Mouse (Mus musculus) left cerebral cortex, postnatal 36 days (tissue): ENCODE data around the gene Cd33. TPM values are rescaled to one million over a fixed set of nuclear protein-coding genes. Genes with fewer than 3 reads are reported as not detected.

Source experiments
- DNase-seq, 2 experiments: peaks; one replicate each; pipeline ENCODE4 v3.0.0; 2021 to 2022; ENCODE audit warnings: low spot score in 2 of 2, mixed read lengths in 1 of 2
- intact Hi-C: fragments of 180-260 bp; cut with DNase I; formaldehyde crosslinking; loops from one replicate; pipeline ENCODE4 v1.15.1; 2025
- total RNA-seq, 2 experiments: library from RNA; stranded (reverse); gene quantifications; 2 replicates each; pipeline ENCODE4 v1.2.3; 2021

Cd33 gene
- total RNA-seq, 2 experiments from 2014 or later: 3.1 to 3.8 TPM

DNA sequence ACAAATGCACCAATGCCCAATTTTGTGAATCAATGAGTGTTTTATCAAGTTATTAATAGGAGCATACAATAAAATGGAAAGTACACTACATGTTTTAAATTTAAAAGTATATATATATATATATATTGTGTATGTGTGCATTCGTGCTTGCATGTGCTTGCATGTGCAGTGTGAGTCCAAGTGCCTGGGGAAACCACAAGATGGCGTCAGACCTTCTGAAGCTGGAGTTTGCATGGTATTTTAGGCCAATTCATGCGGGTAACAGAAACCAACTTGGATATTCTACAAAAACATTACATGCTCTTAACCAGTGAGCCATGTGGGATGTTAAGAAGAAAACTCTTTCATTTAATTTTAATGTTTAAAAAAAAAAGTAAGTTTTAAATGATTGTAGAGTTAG, 18.9 kb downstream of the Cd33 start:
- DNase-seq: no peak
- intact Hi-C loops: no loop called here

DNA sequence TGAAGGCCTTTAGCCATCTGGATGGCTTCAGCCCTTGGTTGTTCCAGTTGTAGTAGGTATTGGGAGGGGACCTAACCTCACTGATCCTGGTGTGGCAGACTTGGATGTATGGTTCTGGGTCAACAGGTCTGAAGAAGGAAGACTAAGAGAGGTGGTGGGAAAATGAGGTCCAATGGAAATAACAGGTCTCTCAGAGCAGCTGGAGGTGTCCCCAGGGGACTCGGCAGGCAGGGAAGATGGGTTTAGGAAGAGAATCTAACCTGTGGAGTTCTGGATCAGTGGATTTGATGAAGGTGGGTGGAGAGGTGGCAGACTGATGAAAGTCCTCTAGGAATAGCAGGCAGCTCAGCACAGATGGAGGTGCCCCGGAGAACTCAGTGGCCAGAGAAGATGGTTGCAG, 21.5 kb downstream of the Cd33 start:
- intact Hi-C loops: no loop called here
- no peak for DNase-seq

DNA sequence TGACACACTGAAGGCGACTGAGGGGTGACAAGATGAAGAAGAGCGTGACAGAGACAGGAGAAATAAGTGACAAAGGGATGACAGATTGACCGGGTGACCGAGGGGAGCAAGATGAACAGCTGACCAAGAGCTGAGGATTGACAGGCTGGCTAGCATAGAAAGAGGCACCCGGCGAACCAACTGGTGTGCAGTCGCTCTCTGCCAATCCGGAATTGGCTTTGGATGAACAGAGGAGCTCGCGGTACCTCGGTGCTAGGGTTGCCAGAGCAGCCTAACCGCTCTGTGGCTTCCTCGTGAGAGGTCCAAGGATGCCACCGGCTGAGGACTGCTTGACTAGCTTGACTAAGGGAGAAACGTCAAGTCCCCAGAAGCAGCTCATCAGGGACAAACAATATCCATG, 25.9 kb downstream of the Cd33 start:
- intact Hi-C loops: no loop called here
- DNase-seq: no peak

DNA sequence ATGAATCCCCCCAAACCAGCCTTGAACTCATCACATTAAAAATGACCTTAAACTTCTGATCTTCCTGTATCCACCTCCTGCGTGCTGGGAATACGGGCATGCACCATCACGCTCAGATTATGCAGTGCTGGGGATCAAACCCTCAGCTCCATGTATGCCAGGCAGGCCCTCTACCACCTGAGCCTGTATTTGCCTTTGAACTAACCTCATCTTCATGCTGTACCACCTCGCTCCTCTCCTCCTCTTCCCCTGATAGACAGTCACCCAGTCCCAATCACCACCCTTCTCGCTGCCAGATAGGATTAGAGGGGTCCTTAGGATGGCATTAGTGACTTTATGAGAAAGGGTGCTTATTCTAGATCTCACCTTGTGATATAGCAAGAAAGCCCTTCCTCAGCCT, 29.2 kb downstream of the Cd33 start:
- intact Hi-C loops: no loop called here
- no peak for DNase-seq

DNA sequence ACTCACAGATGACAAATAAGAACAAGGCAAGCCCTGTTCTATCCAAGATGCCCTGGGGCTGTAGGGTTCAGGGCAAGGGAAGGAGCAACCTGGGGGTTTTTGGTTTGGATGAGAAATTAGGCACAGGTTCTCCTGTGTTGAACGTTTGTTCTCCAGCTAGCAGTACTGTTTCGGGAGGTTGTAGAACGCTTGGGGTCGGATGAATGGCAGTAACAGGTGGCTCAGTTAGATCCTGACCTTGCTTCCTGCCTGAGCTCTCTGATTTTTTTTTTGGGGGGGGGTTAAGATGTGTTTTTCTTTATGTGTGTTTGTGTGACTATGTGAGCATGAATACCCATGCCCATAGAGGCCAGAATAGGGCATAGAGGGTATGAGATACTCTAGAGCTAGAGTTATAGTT, 31.7 kb downstream of the Cd33 start:
- intact Hi-C loops: no loop called here
- no peak for DNase-seq

DNA sequence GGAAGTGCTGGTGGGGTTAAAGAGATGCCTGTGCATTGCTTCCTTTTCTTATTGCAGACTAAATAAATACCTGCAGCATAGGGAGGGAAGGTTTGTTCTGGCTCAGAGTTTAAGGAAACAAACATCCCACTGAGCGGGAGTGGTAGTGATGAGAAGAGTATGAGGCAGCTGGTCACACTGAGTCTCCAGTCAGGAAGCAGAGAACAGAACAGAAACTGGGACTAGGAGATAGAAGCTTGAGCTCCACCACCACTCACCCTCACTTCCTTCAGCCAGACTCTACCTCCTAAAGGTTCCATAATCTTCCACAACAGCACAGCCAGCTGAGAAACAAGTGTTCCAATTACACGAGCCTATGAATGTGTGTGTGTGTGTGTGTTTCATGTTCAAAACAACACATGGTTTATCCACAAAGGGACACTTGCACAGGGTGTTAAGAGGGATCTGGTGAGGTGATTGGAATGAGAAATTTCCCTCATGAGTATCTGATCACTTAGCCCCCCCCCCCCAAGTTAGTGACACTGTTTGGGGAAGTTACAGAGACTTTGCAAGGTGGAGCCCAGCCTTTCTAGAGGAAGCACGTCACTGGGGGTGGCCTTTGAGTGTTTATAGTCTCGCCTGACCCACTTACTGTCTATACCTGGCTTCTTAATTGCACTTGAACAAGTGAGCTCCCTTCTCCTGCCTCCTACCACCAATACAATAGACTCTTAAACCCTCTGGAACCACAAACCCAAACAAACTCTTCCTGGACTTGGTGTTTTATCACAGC, 32.3 kb downstream of the Cd33 start:
- DNase-seq: no peak
- intact Hi-C loops: no loop called here

DNA sequence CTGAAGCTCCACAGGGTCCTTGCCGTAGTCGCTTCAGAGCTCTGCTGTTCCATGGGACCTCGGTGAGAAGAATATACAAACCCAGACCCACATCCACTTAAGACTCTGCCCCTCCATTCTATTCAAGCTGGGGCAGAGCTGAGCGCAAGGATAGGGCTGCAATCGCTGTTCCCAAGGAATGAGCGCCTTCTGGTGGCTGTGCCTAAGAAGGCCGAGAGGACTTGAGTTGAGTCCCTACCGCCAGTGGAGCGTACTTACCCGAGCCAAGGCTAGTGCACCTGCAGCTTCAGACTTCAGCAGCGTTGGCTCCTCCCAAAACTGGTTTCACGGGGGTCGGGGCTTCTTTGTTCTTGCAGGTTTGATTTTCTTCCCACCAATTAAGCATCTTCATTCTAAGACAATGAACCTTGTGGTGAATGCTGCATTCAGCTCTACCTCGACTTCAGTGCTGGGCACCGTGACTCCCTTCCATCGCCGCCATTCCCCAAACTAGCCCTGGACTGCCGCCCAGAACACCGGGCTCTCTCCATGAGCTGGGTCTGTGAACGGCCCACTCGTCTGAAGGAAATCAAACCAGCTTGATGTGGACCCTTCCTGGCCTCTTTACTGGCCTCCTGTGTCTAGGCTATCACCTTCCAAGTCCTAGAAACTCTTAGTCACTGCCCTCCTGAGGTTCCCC, 48.7 kb downstream of the Cd33 start:
- intact Hi-C loops: loop anchor here (1.0 to 5.0 kb wide), 2 partner anchors 72 to 213 kb away; no protein-coding TSS in a partner anchor
- DNase-seq: peak; percentile 62 to 69

DNA sequence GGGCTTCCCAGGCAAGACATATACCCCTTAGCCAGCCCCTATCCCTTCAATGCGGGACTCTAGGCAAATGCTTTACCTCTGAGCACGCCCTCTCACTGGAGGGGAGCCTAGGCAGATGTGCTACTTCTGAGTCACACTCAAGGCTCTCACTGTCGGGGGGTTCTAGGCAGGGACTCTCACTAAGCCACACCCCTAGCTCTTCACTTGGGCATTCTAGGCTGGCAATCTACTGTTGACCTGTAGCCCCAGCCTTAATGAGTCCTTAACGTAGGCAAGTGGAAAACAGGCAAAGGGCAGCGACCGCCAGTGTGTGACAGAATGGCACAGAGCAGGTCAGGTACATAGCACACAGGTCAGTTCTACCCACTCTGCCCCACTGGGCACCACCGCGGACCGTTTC, 53.4 kb downstream of the Cd33 start:
- intact Hi-C loops: no loop called here
- DNase-seq: no peak

DNA sequence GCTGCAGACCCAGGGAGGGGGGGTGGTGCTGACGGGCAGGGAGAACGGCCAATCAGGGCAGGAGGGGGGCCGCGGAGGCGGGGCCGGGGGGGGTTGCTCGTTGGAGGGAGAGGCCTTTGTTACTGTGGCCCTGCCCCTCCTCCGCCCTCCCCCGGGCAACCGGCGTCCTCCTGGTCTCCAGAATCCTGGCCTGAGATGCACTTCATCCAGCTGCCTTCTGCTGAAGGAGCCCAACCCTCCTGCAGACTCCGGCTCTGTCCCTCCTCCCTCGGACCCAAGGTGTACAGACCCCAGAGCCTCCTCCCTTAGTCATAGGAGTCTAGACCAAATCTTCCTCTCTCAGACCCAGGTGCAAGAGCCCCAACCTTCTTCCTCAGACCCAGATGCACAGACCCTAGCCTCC, 54.0 kb downstream of the Cd33 start:
- intact Hi-C loops: no loop called here
- DNase-seq: peak; percentile 70 to 79

DNA sequence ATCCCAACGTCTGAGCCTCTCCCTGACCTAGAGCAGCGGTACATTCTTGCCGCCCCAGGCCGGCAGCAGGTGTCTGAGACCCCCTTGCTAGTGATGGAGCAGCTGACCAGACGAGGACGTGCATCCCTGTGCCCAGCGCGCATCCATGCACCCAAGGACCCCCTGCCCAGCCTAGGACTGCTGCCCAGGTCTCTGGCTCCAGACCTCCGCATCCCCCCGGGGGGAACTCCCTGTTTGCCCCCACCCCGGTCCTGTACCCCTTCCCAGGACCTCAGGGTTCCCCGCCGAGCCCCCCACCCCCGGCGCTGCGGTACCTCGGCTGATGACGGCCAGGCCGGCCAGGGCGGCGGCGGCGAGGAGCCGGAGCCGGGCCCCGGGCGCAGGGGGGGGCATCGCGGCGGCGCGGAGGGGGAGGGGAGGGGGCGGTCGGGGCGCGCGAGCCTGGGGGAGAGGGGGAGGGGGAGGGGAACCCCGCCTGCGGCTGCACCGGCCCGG, 54.5 kb downstream of the Cd33 start, which contains the start of gene Iglon5:
Iglon5 (minus strand) TSS at position 445 of the 495 bp plus-strand sequence.
- intact Hi-C loops: loop anchor here (5.0 to 10.0 kb wide), 2 partner anchors 73 to 175 kb away; partner anchors contain the start of genes Zfp658 and Zfp715
- peak in 1 of 2 experiments; percentile 32 for DNase-seq

DNA sequence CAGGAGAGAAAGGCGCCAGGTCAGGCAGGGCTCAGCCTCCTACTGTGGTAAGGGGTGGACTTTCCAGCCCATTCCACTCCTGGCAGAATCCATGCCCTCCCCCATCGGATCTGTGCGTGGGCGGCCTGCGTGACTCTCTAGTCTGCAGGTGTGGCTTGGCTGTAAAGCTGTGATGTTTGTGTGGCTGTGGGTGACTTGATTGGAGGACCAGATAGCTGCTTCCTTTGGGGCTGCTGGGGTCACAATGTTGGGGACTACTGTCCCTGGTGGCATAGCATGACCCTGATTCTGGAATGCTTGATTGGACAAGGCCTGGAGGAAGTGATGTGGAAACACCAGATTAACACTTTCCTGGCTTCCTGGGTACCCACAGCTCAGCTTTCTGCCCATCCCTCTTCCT, 55.6 kb downstream of the Cd33 start:
- peak; percentile 53 to 63 for DNase-seq
- intact Hi-C loops: loop anchor here (5.0 to 10.0 kb wide), 2 partner anchors 74 to 174 kb away; partner anchors contain the start of genes Zfp658 and Zfp715

DNA sequence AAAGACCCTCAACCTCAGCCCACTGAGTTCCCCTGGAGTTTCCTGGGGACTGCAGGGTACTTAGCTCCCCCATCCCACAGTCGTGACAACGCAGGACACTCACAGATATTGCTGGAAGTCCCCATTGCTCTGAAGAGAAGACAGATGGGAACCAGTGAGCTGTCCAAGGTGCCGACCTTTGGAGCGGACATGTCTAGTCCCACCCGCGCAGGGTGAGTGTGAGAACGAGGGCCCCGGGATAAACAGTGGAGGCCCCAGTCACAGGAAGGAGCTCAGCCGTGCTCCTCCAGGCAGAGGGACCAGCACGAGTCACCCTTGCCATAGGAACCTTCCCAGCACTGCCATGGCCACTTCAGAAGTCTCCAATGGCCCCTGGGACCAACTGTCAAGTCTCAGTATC, 61.0 kb downstream of the Cd33 start:
- intact Hi-C loops: loop anchor here (10.0 kb wide), 1 partner anchor 168 kb away; the partner anchor contains the start of gene Zfp715
- DNase-seq: no peak

DNA sequence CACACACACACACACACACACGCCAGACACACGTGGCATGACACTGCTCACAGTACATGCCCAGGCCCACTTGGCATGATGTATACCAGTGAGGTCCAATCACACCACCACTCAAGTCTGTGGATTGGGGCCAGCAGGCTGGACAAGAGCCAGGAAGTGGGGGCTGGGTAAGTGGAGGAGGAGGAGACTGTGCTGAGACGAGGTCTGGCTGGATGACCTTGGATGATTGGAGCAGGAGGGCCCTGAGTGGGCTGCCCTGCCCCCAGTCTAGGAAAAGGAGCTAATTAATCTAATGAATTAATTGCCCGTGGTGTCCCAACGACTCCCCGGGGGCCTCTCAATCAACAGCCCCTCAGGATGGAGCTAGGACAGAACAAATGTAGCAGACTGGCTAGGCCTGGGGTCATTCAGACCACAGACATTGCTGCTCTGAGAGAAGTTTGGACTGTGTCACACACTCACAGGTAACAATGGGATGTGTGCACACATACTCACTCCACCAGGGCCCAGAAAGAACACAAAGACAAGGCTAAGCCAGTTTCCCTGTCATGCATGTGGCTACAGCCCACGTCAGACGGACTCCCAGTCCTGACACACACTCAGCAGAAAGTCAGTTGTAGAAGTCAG, 62.0 kb downstream of the Cd33 start:
- no peak for DNase-seq
- intact Hi-C loops: loop anchor here (10.0 kb wide), 1 partner anchor 167 kb away; the partner anchor contains the start of gene Zfp715

DNA sequence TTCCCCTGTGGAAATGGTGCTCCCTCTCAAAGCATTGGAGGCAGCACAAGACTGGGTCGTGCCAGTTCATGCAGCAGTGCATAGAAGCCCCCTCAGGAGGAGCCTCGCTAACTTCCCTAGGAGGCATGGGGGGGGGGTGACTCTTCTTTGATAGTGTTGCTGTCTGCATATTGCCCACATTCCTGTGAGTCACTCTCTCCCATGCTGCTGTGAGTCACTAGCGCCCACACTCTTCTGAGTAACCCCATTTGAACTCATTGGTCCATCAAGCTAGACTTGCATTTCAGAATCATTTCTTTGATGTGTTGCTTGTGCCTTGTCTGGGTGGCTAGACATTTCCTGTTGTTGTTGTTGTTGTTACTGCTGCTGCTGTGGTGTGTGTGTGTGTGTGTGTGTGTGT, 63.0 kb downstream of the Cd33 start:
- intact Hi-C loops: loop anchor here (10.0 kb wide), 1 partner anchor 166 kb away; the partner anchor contains the start of gene Zfp715
- peak; percentile 54 to 66 for DNase-seq

DNA sequence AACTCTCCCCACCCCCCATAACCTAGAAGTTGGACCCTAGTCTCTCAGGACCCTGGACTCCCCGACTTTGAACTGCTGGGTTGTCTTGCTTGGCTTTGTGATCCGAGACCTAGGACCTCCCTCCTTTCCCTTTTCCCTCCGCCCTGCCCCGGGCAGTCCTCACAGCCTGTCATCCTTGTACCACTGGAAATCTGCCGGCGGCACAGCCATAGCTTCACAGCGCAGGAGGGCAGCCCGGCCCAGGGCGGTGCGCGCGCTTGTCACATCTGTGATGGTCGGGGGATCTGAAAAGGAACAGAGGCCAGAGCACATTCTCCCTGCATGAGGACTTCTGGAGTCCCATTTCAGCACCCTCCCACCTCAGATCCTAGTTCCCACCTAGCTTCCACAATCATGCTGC, 67.9 kb downstream of the Cd33 start:
- DNase-seq: no peak
- intact Hi-C loops: no loop called here

DNA sequence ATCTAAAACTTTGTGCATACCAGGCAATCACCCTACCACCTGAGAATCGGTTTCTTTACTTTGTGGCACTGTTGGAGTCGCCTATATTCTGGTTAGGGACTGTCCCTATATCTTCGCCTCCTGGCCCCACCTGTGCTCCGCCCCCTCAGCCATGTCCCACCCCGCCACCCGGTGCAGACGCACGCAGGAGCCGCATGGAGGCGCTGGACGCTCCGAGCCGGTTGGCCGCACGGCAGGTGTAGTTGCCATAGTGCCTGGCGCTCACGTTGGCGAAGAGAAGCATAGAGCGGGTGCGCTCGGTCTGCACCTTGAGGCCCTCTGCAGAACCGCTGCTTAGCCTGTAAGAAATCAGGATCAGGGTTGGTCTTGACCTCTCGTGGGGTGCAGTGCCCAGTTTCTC, 68.5 kb downstream of the Cd33 start:
- no peak for DNase-seq
- intact Hi-C loops: no loop called here
